Mouse (Mus musculus) adipocyte (in vitro differentiated cells): Measurements from ENCODE around the gene Masp2.

Source experiments
- DNase-seq: peaks from one replicate; pipeline ENCODE4 v3.0.0-alpha.2; 2016; ENCODE audit warnings: low spot score

Gene Masp2

DNA sequence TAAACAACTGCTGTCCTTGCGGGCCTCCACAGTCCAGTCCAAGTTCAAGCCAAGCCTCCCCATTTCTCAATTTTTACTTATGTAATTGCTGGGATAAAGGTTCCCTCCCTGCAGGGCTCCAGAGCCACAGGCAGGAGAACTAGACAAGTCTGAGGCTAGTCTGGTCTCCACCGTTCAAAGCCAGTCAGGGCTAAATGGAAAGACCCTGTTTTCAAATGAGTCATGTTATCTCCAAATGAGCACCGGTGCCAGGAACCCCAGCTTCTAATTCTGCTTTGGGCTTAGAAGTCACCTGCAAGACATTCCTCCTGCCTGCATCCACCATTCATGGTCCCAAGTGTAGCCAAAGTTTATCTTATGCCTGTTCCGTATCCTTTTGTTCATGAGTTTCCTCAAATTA lies 483 bp upstream of the Masp2 start:
- peak; percentile 28 for DNase-seq

DNA sequence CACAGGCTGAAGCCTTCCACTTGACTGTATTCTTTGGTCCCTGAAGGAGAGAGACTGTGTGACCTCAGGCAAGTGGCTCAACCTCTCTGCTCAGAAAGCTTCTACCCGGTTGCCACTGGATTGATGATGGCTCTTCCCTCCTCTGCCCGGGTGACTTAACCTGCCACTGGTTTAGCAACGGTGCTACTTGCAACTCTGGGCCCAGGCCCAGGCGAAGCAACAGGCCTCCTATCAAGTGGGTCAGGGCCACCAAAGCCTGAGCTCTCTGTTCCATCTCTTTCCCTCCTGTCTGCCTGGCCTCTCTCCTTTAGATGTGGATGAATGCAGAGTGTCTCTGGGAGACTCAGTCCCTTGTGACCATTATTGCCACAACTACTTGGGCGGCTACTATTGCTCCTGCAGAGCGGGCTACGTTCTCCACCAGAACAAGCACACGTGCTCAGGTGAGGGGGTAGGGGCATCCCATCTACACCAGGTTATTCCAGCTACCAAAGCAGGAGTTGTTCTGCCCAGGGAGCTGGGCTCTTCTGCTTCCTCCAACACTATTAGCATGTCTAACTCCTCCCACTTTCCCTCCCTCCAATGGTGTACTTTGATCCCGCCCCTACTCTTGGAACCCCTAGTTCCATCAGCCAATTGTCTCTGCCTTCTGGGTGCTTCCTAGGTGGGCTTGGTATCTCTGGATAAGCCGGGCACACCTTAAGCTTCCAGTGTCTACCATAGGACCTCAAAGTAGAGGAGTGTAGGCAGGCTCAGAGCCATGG lies 1.2 kb downstream of the Masp2 start:
- DNase-seq, result no peak

GRCm38 (mm10) chr4:148604141-148604540 lies 1.8 kb downstream of the Masp2 start:
- DNase-seq, result no peak

GRCm38 (mm10) chr4:148604541-148605165 lies 2.3 kb downstream of the Masp2 start:
- DNase-seq, result peak; percentile 46

GRCm38 (mm10) chr4:148607758-148608157 lies 5.4 kb downstream of the Masp2 start:
- DNase-seq, result peak; percentile 76

DNA sequence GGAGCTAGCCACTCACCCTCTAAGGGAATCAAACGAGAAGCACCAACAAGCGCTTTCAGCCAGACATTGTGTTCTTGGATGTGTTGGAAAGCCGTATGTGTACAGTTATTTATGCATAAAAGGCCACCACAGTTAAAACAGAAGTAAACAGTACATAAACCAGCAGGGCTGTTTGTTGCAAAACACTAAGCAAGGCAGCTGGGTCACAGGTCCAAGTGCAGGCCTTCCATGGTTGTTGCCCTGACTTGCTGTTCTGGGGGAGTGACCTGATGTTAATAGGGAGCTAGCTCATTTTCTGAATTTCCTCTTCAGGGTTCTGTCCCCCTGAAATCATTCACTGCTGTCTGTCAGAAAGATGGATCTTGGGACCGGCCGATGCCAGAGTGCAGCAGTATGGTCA lies 7.5 kb downstream of the Masp2 start:
- peak; percentile 59 for DNase-seq

DNA sequence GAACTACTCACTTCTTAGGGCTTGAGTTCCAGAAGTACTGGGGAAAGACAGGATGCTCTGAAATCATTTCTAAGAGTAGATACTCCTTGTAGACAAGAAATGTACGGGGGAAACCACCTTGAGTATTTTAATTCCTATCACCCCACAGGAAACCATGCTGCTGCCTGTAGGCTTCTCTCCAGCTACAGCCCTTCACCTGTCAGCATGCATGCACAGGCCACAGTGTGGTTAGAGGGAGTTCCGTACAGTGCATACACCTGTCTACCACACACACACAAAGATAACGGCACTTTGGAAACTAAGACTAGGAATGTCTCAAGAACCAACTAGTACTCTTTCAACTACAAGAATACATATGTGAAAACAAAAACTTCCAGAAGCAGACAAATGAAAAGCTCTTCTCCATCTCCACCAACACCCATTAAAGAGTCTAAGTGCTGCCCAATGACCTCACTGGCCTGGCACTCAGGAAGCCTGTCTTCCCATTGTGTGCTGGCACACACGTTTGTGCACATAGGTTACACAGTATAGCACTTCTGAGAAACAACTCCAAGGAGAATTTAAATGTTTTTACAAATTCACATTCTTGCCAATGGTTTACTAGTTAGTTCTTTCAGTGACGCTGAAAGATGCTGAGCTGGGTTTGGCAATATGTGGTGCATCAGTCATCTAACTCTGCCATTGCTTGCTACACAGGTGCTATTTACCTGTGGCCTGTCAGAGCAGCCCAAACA lies 8.4 kb downstream of the Masp2 start:
- no peak for DNase-seq

- DNase-seq, result no peak
These were observed 10.2 kb downstream of the Masp2 start for GRCm38 (mm10) chr4:148612557-148612956.

DNA sequence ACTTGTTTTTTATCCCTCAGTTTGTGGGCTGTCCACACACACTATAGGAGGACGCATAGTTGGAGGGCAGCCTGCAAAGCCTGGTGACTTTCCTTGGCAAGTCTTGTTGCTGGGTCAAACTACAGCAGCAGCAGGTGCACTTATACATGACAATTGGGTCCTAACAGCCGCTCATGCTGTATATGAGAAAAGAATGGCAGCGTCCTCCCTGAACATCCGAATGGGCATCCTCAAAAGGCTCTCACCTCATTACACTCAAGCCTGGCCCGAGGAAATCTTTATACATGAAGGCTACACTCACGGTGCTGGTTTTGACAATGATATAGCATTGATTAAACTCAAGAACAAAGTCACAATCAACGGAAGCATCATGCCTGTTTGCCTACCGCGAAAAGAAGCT lies 11.4 kb downstream of the Masp2 start:
- DNase-seq, result no peak

DNA sequence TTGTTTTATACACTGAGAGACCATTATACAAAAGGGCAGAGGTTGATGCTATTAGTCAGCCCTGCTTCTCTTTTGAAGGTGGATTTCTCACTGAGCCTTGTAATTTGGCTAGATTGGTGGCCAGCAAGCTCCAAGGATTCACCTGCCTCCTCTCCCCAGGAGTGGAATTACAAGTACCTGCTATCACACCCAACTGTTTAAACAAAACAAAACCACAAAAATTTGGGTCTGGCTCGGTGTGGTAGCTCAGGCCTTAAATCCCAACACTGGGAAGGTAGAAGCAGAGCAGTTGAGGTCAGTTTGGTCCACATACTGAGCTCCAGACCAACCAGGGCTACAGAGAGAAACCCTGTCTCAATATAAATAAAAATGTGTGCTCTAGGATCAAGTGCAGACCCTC lies 17.5 kb downstream of the Masp2 start:
- DNase-seq, result no peak

GRCm38 (mm10) chr4:148620718-148621117 lies 18.4 kb downstream of the Masp2 start:
- no peak for DNase-seq

DNA sequence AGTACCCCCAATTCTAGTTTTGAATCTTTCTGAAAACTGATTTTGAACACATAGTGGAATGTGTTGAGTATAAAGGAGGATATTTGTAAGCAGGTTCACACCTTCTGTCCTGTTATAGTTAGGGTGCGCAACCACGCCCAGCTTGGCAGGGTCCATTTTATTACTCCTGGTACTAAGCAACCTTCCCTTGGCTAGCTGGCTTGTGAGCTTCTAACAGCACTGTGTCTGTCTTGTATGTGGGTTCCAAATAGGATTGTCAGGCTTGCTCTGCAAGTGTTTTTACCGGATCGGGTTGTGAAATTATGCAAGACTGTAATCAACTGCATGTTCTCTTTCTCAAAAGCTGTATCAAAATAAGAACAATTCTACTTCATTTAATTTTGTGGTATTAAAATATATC lies 20.1 kb downstream of the Masp2 start:
- no peak for DNase-seq

DNA sequence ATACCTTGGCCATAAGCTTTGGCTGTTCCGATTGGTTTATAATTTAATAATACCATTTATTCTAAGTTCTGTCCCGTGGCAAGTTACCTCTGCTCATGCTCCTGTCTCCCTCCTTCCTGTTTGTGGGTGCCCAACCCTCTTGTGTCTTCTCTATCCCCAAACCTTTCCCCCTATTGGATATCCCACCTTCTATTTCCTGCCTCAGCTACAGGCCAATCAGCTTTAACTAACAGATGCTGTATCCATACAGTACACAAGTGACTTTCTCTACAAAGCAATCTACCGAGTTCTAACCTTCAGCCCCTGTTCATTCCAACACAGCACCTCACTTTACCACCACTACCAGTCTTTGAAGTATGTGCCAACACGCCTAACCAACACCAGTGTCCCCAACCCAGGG lies 21.3 kb downstream of the Masp2 start:
- no peak for DNase-seq

- DNase-seq, result no peak
These were observed 22.7 kb downstream of the Masp2 start for GRCm38 (mm10) chr4:148625010-148625409.

DNA sequence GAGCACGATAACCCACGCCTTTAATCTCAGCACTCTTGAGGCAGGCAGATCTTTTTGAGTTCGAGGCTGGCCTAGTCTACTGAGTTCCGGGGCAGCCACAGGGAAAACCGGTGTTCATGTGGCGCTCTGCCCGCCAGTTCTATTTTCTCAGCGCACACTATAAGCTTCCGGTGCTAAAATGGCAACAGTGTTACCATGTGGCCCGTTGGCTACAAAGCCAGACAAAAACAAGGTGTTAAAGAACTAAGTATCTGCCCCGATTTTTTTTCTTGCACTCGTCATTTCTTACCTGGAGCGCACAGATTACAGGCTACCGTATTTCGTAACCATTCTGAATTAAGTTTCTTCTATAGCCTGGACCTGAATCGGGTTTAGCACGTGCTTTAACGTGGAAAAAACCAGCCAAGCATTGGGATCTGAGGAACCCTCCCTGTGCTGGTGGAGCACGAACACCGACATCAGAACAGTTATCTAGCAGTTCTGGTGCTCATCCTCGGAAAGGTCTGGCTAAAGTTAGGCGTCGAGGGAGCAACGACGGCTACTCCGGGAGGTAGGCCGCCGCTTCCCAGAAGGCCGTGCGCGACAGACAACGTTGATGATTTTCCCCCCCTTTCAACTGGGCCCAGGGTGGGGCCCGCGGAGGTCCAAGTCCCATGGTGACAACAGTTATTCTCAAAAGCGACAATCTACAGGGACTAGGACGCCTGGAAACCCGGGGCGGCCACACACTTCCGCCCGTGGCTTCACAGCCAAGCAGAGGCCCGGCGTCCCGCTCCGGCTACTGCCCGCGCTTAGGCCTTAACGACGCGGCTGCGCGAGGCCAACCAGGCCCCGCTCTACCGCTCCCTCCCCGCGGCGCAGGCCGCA lies 23.6 kb downstream of the Masp2 start:
- peak; percentile 63 for DNase-seq

DNA sequence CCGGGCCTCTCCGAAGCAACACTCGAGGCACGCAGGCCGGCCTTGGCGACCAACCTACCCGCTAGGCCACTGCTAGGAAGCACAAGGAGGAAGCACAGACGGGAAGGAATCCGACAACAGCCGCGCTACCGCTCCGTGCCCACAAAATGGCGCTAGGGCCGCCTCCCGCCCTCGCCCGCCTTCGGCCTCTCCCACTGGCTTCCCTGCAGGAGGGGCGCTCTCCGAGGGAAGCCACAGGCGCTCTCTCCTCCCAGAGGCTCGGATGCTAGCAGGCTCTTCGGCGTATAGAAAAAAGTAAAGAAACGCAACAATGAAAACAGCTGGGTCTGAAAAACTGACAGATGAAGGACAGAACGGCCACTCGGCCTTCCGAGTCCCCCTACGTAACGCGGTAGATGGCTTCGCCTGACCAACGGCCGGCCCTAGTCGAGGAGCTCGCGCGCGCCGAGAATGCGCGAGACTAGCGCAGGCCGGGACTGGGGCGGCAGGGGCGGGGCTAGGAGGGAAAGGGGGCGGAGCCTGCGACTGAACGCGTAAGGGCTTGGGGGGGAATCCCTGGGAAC lies 24.4 kb downstream of the Masp2 start, which contains the start of gene Tardbp:
Gene Tardbp (minus strand): TSS at position 397 of the 563 bp plus-strand sequence.
- DNase-seq, result peak; percentile 93

DNA sequence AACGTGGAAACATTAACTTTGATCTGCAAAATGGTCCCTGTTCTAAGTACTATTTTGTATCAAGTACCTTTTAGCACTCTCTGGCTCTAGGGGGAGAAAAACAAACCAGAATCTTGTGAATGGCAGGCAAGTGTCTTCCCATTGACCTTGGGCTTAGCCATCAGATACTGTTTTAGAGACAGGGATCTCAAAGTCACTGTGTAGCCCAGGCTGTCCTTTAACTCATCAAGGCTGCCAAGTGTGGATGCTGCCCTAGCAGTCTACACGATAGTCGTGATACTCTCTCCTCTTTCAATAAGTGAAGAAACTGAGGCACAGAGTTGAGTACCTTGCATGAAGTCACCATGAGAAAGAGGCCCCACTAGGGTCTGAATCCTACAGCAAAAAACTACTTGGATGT lies 24.9 kb downstream of the Masp2 start:
- DNase-seq, result no peak

DNA sequence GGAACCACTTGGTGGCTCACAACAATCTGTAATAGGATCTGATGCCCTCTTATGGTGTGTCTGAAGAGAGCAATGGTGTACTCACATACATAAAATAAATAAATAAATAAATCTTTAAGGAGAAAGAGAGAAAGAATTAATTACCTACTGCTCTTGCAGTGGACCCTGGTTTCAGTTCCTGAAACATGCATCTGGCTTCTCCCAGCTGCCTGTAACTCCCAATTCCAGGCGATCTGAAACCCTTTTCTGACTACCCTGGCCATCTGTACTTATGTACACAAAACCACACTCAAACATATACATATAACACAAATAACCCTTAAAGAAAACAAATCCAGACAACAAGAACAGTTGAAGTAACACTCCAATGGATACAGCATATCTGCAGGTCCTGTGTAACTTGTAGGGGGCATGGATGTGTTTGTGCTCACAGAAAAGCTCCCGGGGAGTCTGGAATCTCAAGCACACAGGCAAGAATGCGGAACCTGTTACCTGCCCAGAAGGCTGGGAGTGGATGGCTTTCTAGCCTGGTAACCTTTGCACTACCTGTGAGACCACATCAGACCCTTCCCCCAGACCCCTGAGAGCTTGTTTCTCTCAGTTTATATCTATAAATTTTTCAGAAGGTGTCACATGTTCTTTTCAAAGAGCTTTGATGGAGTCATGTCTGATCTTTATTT lies 29.8 kb downstream of the Masp2 start:
- no peak for DNase-seq

DNA sequence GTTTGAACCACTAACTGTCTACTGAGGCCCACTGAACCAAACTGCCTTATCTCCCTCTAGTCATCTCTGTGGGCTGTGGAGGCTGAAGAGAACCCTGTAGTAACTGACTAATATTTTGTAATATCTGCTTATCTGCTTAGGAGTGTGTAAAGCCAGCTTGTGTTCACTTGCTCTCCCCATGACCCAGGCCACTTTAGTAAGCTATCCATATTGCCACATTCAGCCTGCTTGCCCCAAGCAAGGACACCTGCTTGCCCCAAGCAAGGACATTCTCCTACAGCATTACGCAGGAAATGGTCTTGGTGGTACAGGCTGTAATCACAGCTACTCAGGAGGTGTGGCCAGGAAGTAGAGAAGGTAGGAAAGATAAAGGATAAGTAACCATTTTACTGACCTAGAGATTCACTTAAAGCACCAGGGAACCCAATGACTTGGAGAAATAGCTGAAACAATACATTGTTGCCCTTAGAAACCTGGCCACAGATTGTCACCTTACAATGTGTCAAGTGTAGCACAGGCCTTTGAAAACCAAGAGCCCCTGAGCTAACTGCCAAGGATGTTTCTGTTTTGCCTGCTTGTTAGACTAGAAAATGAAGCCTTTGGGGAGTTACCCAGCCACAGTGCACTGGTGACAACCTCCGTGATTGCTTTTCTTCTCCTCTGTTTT lies 31.2 kb downstream of the Masp2 start:
- DNase-seq, result no peak

DNA sequence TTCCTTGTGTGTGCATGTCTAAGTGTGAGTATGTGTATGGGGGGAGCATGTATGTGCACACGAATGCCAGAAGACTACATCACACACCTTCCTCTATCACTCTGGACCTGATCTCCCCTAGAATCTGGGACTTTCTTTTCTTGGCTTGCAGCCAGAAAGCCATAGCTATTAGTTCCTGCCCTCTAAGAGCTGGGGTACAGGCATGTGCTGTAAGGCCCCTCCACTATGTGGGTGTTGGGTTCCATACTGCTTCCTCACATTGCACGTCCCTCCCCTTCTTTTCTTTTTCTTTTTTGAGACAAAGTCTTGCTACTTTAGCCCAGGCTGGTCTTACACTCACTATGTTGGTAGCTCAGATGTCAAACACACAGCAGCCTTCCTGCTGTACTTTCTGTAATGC lies 33.0 kb downstream of the Masp2 start:
- DNase-seq, result no peak

- no peak for DNase-seq
These were observed 35.9 kb downstream of the Masp2 start for GRCm38 (mm10) chr4:148638302-148638701.
